Mouse (Mus musculus): ENCODE measurements around the gene Maff.

DNA sequence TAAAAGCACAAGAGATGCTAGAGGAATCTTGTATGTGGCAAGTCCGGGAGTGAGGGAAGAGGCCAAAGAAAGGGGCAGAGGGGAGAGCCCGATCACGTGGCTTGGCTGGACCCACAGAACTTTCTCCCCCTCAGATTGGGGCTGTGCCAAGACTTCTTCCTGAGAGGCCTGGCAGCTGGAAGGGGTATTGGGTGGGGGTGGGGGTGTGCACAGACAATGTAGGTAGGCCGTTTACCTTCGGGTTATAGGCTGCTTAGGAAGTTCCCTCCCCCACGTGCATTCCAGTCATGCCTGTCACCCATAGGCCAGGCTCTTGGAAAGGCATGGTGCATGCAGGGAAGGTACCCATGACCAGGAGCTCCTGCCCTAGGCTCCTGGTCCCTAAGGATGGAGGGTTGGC lies 13.5 kb downstream of the Maff start:
- no peak for TF ChIP-seq CTCF (IDR thresholded peaks at IDR 0.05; ENCODE audit: borderline replicate concordance, insufficient read depth, low read depth, low read length)
- no peak for TF ChIP-seq POLR2A (IDR thresholded peaks at IDR 0.05; ENCODE audit: borderline replicate concordance, insufficient read depth, low read length)

All from cerebellum, adult 2 months (tissue).